Mouse (Mus musculus) G1E (cell line): ENCODE data around the gene Fbxo44.

Experiments
- CTCF ChIP-seq: IDR thresholded peaks from 2 replicates; pipeline ENCODE4 v1.5.1; 2012; ENCODE audit warnings: low read depth, low read length, inconsistent platforms, mixed read lengths
- GATA1 ChIP-seq: IDR thresholded peaks from 2 replicates; pipeline ENCODE4 v1.6.1; 2012; ENCODE audit warnings: borderline replicate concordance, low read length, inconsistent platforms, mixed read lengths
- POLR2AphosphoS5 ChIP-seq: IDR thresholded peaks from 2 replicates; pipeline ENCODE4 v1.6.1; 2012; ENCODE audit warnings: low read depth, low read length, inconsistent platforms; ENCODE audit not compliant: insufficient replicate concordance
- TAL1 ChIP-seq: conservative IDR thresholded peaks from 2 replicates; pipeline ENCODE4 v1.6.1; 2012; ENCODE audit warnings: low read depth, low read length, inconsistent platforms, mixed read lengths

DNA sequence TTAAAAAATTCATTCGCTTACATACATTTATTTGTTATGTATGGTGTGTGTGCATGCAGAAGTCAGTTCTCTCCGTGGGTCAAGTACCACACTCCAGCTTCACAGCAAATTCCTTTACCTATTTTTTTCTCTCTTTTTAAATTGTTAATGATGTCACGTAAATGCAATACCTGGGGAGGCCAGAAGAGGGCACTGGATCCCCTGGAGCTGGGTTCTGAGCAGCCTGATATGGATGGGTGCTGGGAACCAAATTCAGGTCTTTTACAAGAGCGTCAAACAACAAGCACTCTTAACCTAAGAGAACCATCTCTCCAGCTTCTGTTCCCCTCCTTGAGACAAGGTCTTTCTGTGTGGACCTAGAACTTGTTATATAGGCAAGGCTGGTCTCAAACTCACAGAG, 43.6 kb downstream of the Fbxo44 start:
- TF ChIP-seq CTCF (no peak), GATA1 (no peak), TAL1 (no peak), POLR2AphosphoS5 (no peak)
